Mouse (Mus musculus) ZHBTc4 (cell line): ENCODE measurements around the gene Gga1.

ENCODE experiments used
- DNase-seq: peaks from one replicate; pipeline ENCODE4 v3.0.0-alpha.2; 2011; ENCODE audit warnings: low read depth, low spot score

Gga1 gene

GRCm38 (mm10) chr15:78913632-78914090 is 36.7 kb downstream of the Gga1 start, which contains the start of gene Pdxp:
TSS of gene Pdxp (plus strand) at chr15:78913919.
- DNase-seq: peak; percentile 99

DNA sequence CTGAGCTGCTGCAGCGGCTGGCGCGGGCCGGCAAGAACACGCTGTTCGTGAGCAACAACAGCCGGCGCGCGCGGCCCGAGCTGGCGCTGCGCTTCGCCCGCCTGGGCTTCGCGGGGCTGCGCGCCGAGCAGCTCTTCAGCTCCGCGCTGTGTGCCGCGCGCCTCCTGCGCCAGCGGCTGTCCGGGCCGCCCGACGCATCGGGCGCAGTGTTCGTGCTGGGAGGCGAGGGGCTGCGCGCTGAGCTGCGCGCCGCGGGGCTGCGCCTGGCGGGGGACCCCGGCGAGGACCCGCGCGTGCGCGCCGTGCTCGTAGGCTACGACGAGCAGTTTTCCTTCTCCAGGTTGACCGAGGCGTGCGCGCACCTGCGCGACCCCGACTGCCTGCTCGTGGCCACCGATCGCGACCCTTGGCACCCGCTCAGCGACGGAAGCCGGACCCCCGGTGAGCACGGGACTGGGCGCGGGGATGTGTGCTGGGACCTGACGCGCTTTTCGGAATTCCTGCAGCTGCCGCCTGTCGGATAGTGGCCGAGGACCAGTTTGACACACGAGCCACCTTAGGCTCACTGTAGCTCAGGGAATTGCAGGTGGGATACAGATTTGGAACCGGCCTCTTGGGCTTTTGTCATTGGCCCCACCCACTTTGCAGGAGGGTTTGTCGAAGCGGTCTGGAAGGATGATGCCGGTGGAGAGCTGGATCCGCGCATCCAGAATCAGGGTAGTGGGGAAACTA is 37.3 kb downstream of the Gga1 start:
- DNase-seq: peak; percentile 75

DNA sequence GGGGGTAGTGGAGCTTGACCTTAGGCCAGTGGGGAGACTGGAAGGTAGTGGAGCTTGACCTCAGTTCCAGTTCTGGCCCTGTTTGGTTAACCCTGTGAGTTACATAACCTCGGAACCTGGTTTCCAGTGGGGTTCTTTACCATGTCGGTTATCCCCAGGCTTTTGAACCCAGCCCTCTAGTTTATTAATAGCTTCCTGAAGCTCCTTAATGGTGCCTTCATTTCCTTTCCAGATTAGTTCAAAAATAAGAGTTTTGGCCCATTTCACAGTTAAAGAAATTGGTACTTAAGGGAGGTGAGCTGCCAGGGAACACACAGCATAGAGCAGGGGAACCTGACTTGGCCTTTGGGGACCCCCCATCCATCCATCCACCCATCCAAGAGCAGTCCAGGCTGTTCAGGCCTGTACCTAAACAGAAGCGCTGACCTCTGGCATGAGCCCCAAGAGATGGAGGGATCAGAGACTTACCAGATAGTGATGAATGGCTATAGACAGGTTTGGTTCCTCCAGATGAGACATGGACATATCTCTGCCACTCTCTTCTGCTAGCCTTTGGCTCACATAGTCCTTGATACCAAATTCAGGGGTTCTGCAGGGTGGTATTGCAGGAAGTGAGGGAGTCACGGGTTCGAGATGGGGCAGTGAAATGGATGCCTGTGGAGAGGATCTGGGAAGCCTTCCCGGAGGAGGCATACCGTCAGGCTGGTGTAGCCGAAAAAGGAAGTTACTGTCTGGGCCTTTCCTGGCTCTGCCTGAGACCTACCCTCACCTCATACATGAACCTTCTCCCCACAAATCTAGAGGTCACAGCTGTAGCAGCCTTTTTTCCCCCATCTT is 38.1 kb downstream of the Gga1 start:
- no peak for DNase-seq

GRCm38 (mm10) chr15:78915660-78916017 is 38.6 kb downstream of the Gga1 start:
- peak; percentile 91 for DNase-seq

- DNase-seq: no peak
These were observed 39.2 kb downstream of the Gga1 start for GRCm38 (mm10) chr15:78916052-78916826.

- no peak for DNase-seq
These were observed 41.1 kb downstream of the Gga1 start for GRCm38 (mm10) chr15:78918126-78918525.

DNA sequence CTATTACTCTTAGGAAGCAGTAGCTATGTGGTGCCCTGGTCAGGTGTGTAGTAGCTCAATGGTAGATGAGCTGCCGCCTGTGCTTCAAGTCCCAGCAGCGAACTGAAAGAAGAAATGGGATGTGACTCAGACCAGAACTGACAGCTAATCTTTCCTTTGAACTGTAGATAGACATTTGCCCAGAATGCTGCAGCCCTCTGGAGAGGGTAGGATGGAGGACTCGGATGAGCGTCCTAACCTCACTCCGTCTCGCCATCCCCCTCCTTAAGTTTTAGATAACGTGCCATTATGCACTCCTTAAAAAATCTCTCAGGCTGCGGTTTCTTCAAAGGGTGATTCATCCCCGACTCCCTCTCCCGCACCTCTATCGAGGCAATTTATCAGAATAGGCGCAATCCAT is 42.9 kb downstream of the Gga1 start:
- DNase-seq: no peak

GRCm38 (mm10) chr15:78922700-78923099 is 45.7 kb downstream of the Gga1 start:
- no peak for DNase-seq

DNA sequence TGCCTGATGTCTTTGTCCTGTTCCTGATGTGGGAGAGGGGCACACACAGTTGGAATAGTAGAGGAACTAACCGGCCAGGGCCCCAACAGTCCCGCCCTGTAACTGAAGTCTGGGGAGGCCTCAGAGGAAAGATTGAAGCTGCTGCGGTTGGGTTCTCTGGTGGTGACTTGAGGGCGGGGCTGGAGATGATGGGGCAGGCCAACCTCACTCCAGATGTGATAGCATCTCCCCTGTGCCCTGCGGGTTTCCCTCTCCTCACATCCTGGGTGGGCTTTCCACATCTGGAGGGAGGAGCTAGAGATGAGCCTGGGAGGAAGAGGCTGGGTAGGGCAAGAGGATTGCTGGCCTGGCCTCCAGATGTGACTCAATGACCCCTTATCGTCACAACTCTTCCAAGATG is 46.6 kb downstream of the Gga1 start:
- DNase-seq: no peak

DNA sequence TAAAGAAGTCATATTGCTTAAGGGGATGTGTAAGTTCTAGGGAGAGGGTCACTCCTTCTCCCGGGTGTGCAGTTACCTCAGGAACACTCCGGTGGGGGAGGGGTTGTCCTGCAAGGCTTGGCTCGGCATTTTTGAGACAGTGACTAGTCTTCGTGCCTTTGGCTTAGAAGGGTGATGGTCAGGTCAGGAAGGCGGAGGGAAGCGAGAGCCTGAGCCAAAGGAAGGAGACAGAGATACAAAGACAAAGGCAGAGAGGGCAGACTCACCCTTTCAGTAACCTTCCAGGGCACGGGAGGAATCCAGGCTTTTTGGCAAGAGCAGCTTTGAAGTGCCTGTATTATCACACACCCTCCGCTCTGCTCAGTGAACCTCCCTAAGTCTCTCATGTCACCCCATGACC is 48.1 kb downstream of the Gga1 start:
- DNase-seq: no peak

DNA sequence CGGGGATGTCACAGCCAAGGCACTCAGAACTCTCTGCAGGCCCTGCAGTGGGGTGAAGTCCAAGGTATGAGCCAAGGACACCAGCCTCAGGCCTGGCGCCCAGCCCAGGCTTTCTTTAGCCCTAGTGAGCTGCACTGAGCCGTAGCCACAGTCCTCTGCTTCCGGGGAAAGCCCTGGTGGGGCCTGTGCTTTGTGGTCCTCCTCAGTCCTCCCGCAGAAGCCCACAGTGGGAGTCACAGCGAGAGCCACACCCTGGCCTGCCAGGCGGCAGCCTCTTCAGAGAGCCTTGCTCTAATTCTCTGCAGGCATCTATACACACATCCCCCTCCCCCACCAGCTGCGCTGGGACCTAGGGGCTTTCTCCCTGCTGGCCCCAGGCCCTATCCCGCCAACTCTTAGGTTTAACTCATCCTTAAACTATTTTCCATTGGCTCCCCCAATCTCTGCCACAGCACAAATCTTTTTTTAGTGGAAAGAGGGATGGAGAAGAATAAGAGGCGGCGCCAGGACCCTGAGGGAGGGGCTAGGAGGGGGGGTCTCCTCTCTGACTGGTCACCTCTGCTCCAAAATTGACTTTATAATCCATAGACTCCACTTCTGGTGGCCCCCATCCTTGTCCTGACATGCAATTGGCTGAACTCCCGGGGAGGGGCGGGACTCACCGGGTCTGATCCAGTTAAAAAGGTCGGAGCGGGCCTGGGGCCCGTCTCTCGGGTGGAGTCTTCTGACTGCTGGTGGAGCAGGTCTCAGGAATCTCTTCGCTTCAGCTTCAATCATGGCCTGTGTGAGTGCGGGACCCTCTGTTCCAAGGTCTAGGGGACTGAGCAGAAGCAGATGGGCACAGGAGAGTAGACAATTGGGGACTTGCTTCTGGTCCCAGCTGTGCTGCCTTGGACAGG is 49.3 kb downstream of the Gga1 start, which contains the start of gene Lgals1:
Gene Lgals1 (plus strand): TSS at position 705 of the 899 bp plus-strand sequence.
- DNase-seq: peak; percentile 90

DNA sequence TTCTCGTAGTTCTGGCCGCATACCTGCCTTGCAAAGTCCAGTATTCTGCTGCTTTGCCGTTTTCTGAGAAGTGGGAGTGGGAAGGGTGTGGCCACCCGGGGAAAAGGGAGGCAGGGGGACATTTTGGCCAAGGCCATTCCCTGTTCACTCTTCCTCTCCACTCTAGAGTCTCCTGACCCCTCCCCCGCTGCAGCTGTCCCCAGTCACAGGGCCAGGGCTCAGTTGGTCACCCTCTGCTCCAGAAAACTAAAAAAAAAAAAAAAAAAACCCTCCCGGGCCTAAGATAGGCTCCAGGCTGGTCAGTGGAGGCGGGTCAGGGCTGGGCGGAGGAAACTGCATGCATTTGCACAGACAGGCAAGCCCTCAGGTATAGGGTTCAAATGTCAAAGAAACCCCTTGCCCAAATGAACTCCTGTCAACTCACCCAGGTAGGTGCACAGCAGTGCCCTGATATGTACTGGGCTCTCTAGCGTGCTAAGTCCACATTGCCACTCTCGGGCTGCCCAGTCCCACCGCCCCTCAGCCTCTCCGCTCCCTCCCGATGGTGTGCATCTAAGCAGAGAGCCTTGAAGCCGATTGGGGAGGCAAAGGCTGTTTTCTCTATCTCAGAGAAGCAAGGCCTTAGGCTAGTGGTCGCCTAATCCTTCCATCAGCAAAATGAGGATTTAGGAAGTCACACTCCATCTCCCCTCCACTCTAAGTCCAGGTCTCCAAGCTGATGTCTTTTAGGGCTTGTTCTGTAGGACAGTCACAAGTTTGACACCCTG is 50.2 kb downstream of the Gga1 start:
- DNase-seq: no peak

- peak; percentile 87 for DNase-seq
These were observed 50.9 kb downstream of the Gga1 start for GRCm38 (mm10) chr15:78927788-78928457.

GRCm38 (mm10) chr15:78928539-78928938 is 51.5 kb downstream of the Gga1 start:
- DNase-seq: no peak

DNA sequence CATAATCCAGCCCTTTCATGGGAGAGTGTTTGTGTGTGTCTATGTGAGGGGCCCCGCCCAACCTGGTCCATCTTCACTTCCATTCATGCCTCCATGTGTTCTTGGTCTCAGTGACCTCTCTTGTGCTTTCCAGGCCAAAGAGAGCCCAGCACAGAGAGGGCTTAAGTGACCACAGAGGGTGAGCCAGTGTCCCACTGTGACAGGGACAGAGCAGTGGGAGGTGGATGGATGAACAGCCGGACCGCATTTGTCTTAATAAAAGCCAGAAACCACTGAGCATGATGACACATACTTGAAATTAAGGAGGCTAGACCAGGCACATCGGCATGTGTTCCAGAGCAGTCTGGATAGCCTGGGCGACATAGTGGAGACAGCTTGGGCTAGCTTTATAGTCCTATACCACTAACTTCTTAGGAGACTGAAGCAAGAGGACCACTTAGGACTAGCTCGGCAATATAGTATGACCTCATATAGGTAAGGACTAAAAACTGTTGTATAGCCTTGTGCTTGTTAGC is 53.3 kb downstream of the Gga1 start:
- DNase-seq: no peak

GRCm38 (mm10) chr15:78930801-78931426 is 53.9 kb downstream of the Gga1 start:
- DNase-seq: no peak

GRCm38 (mm10) chr15:78931577-78931976 is 54.6 kb downstream of the Gga1 start:
- DNase-seq: peak; percentile 88

DNA sequence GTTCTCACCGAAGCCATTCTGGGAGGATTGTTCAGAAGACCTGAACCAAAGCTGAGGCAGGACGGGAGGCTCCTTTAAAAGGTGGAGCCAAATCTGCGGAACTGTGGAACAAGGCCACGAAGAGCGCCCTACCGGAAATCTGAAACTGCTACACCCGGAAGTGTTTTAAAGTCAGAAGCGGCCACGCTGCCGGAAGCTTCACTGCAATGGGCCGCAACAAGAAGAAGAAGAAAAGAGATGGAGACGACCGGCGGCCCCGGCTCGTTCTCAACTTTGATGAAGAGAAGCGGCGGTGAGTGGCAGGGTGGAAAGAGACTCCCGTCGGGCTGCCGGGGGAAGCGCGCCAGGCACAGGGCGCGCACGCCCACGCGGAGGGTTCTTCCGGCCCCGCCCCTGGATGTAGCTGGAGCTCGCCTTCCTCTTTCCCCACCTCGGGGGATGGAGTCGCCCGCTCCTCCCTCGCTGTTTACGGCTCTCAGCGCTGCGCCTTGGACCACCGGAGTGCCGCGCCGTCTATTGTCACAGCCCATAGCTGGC is 57.9 kb downstream of the Gga1 start, which contains the start of gene Nol12:
Gene Nol12 (plus strand): TSS at position 150 of the 537 bp plus-strand sequence.
- DNase-seq: peak; percentile 95
